Mouse (Mus musculus): Measurements from ENCODE around the gene Ctdsp2.

Ctdsp2 gene

DNA sequence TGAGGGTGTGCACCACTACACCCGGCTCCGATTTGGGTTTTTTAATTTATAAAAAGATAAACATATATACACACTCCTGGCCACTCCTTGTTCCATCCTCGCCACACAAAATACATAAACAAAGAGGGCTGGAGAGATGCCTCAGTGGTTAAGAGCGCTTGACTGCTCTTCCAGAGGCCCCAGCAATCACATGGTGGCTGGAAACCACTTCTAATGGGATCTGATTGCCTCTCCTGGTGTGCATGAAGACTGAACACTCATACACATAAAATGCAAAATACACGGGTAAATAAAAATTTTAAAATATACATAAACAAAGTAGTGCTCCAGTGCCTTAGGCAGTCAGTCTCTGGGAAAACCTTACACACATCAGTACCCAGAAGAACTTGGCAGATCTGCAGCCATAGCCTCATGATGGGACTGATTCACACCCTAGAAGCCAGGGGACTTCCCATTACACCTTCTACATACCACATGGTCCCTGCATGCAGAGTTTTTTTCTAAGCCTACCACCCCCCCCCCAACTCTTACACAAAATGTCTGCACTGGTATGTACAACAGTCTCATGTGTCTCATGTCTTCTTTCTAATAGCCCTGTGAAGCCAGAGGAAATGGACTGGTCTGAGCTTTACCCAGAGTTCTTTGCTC, 64.1 kb downstream of the Ctdsp2 start:
- no peak for DNase-seq (ENCODE audit: low read depth)

DNA sequence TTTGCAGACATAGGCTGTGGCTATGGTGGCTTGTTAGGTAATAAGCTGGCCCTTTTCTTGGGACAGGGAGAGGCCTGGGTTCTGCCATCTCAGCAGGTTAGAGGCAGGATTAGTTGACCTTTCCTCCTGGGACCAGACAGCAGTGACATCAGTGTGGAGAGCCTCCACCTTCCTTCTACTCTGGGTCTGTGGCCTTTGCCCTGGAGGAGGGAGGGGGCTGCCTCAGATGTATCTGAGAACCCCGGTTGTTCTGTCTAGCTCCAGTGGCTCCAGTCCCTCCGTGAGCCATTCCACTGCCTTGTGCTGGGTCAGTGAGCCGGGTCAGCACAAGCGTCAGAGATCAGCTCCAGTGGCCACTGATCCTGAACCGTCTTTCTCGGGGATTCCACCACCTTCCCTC, 64.7 kb downstream of the Ctdsp2 start:
- no peak for DNase-seq (ENCODE audit: low read depth)

DNA sequence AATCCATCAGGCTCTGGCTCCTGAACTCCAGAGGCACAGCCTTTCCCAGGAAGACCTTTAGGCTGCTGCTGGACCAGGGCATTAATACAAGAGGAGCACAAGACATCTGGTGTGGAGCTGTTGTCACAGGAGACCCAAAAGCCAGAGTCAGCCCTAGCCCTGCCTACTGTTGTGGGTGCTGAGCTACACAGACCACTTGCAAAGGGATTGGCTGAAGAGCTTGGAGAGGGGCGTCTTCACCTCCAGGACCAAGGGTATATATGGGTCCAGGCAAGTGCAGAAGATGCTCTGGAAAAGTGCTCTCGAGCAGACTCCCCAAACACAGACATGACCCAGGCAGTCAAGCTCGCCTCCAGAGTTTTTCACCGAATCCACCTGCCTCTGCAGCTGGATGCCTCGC, 69.4 kb downstream of the Ctdsp2 start, which contains the start of gene Cyp27b1:
TSS of gene Cyp27b1 (plus strand) at position 297 of the 400 bp plus-strand sequence.
- no peak for DNase-seq (ENCODE audit: low read depth)

DNA sequence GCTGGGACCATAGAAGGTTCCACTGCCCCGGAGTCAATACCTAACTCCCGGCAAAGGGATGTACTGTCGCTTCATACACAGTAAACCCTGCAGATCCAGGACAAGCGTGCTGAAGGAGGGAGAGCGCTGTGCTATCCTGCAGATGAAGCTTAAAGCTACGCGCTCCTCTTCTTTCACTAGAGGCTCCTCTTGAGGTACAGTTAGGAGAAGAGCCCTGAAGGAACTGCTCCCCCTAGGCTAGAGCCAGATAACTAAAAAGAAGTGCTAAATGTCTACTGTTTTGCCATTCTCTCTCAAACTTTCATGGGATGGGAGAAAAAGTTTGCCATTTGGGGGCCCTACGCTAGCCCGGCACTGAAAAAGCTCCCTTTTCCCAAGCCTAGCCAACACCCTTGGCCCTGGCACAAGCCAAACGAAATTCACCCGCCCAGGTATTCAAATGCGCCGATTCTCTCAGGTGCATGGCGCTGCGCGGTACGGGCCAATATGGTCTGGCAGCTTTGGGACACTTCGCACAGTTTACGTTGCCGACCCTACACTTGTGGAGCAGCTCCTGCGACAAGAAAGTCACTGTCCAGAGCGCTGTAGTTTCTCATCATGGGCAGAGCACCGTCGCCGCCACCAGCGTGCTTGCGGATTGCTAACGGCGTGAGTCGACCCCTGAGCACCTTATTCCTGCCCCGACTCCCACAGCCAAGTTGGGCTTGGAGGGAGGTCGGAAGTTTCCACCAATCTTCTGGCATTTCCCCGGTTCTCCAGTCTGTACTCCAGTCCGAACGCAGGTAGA, 70.3 kb downstream of the Ctdsp2 start:
- DNase-seq (ENCODE audit: low read depth), result no peak
